Mouse (Mus musculus) hindbrain, postnatal 0 days (tissue): ENCODE results near the gene Slc37a3. TPM values are rescaled to one million over a fixed set of nuclear protein-coding genes. Genes with fewer than 3 reads are reported as not detected.
A peak's percentile ranks its signal among the peaks of the same experiment; 100 is the strongest.

Source experiments
- ATAC-seq: fragments of 200-750 bp; cut with Nextera tagmentation; 2 replicates; pipeline ENCODE4 v1.8.0; 2017; ENCODE audit warnings: mild to moderate bottlenecking, moderate TSS enrichment, moderate library complexity
- DNase-seq: peaks from one replicate; pipeline ENCODE4 v3.0.0-alpha.2; 2015; ENCODE audit warnings: low spot score
- H3K27ac ChIP-seq: fragments of 300-500 bp; sonication (generic); 2 replicates; pipeline ENCODE4 v1.5.1; 2014; ENCODE audit warnings: mild to moderate bottlenecking
- H3K27me3 ChIP-seq: fragments of 300-500 bp; sonication (generic); 2 replicates; pipeline ENCODE4 v1.6.1; 2014; ENCODE audit warnings: low read length, mixed read lengths; ENCODE audit not compliant: insufficient read depth
- H3K36me3 ChIP-seq: fragments of 300-500 bp; sonication (generic); 2 replicates; pipeline ENCODE4 v1.6.1; 2014; ENCODE audit warnings: low read length, mixed read lengths; ENCODE audit not compliant: insufficient read depth
- H3K4me1 ChIP-seq: fragments of 300-500 bp; sonication (generic); 2 replicates; pipeline ENCODE4 v1.6.1; 2014; ENCODE audit warnings: antibody characterized with exemption, low read length, mixed read lengths; ENCODE audit not compliant: insufficient read depth
- H3K4me2 ChIP-seq: fragments of 300-500 bp; sonication (generic); 2 replicates; pipeline ENCODE4 v1.6.1; 2014; ENCODE audit warnings: low read depth, mild to moderate bottlenecking, low read length, moderate library complexity, mixed read lengths
- H3K4me3 ChIP-seq: fragments of 300-500 bp; sonication (generic); 2 replicates; pipeline ENCODE4 v1.5.1; 2014; ENCODE audit warnings: low read length
- H3K9ac ChIP-seq: fragments of 300-500 bp; sonication (generic); replicated peaks from 2 replicates; pipeline ENCODE4 v1.6.1; 2014; ENCODE audit warnings: mild to moderate bottlenecking, low read length, moderate library complexity, mixed read lengths
- H3K9me3 ChIP-seq: fragments of 300-500 bp; sonication (generic); 2 replicates; pipeline ENCODE4 v1.6.1; 2016; ENCODE audit warnings: low read length, mixed read lengths
- CTCF ChIP-seq: IDR thresholded peaks from 2 replicates; pipeline ENCODE4 v1.5.1; 2016; ENCODE audit warnings: antibody characterized with exemption, control low read depth, low read depth
- WGBS: fragments of 180-500 bp; shearing (Covaris S2); extraction: QIAGEN DNeasy Blood & Tissue Kit; methylation state at CpG from one replicate; pipeline ENCODE4 v1.1.7; 2014; 5-methylcytosine and 5-hydroxymethylcytosine counted together
- polyA plus RNA-seq: library from polyadenylated mRNA; unstranded; fragments of >200 nt; fragmentation: Nextera tagmentation; extraction: Ambion mirVana; gene quantifications from 2 replicates; pipeline ENCODE4 v1.2.1, GENCODE M21; 2015
- total RNA-seq: library from RNA; depleted of rRNA; stranded (reverse); fragments of >200 nt; gene quantifications from 2 replicates; pipeline ENCODE4 v1.2.3, GENCODE M21; 2014

Slc37a3 gene
- total and polyA plus RNA-seq, 2 experiments from 2014 or later = 45.6 to 48.2 TPM

GRCm38 (mm10) chr6:39317854-39318630 is 59.4 kb downstream of the Slc37a3 start:
- 77% methylated on average over 10 of the region's 10 CpGs for WGBS
- no peaks in the 10 kb centered on the region for H3K9me3 ChIP-seq
- H3K4me2 ChIP-seq = no peak overlapping the region
- H3K4me3 ChIP-seq = no peak overlapping the region
- DNase-seq (no peak), ATAC-seq (no peak)
- no peak overlapping the region for H3K27ac ChIP-seq
- H3K36me3 ChIP-seq = no peaks in the 10 kb centered on the region
- no peak overlapping the region for H3K9ac ChIP-seq
- no peaks in the 10 kb centered on the region for H3K27me3 ChIP-seq
- TF ChIP-seq CTCF = no peak
- H3K4me1 ChIP-seq = no peaks in the 10 kb centered on the region; the same call in 1 of the 2 replicates

GRCm38 (mm10) chr6:39316089-39316488 is 61.4 kb downstream of the Slc37a3 start:
- Histone ChIP-seq H3K9me3 (no peaks in the 10 kb centered on the region), H3K36me3 (no peaks in the 10 kb centered on the region), H3K27ac (no peak overlapping the region), H3K4me3 (no peak overlapping the region), H3K9ac (no peak overlapping the region), H3K4me1 (no peaks in the 10 kb centered on the region; the same call in 1 of the 2 replicates), H3K4me2 (no peak overlapping the region), H3K27me3 (no peaks in the 10 kb centered on the region)
- ATAC-seq = no peak
- TF ChIP-seq CTCF = no peak
- WGBS = 92% methylated on average over 5 of the region's 6 CpGs
- DNase-seq = no peak

- ATAC-seq = no peak
- Histone ChIP-seq H3K4me3 (no peak overlapping the region), H3K27me3 (no peaks in the 10 kb centered on the region), H3K27ac (no peak overlapping the region), H3K9me3 (no peaks in the 10 kb centered on the region), H3K36me3 (no peaks in the 10 kb centered on the region), H3K4me1 (no peaks in the 10 kb centered on the region; the same call in 1 of the 2 replicates), H3K9ac (no peak overlapping the region), H3K4me2 (no peak overlapping the region)
- 91% methylated on average over 12 of the region's 12 CpGs for WGBS
- DNase-seq = no peak
- TF ChIP-seq CTCF = no peak
These were observed 63.0 kb downstream of the Slc37a3 start for GRCm38 (mm10) chr6:39314461-39314860.

- WGBS = 93% methylated on average over 3 of the region's 3 CpGs
- DNase-seq (no peak), ATAC-seq (no peak)
- H3K9me3 ChIP-seq = no peaks in the 10 kb centered on the region
- no peak overlapping the region for H3K4me2 ChIP-seq
- H3K4me1 ChIP-seq = no peaks in the 10 kb centered on the region
- H3K9ac ChIP-seq = no peak overlapping the region
- H3K27me3 ChIP-seq = no peaks in the 10 kb centered on the region
- H3K27ac ChIP-seq = no peak overlapping the region
- TF ChIP-seq CTCF = no peak
- no peaks in the 10 kb centered on the region for H3K36me3 ChIP-seq
- no peak overlapping the region for H3K4me3 ChIP-seq
These were observed 65.7 kb downstream of the Slc37a3 start for GRCm38 (mm10) chr6:39311786-39312185.

- WGBS = 12% methylated on average over 6 of the region's 6 CpGs
- no peak overlapping the region for H3K4me3 ChIP-seq
- H3K4me1 ChIP-seq = no peaks in the 10 kb centered on the region
- no peaks in the 10 kb centered on the region for H3K27me3 ChIP-seq
- H3K27ac ChIP-seq = peak overlapping the region; percentile 57; the same call in 1 of the 2 replicates
- no peak for ATAC-seq
- H3K9ac ChIP-seq = no peak overlapping the region
- no peaks in the 10 kb centered on the region for H3K9me3 ChIP-seq
- no peaks in the 10 kb centered on the region for H3K36me3 ChIP-seq
- peak; percentile 39 for DNase-seq
- no peak overlapping the region for H3K4me2 ChIP-seq
- no peak for TF ChIP-seq CTCF
These were observed 73.1 kb downstream of the Slc37a3 start for GRCm38 (mm10) chr6:39304371-39304874.

- H3K4me2 ChIP-seq = no peak overlapping the region
- H3K4me3 ChIP-seq = no peak overlapping the region
- H3K27ac ChIP-seq = no peak overlapping the region
- H3K36me3 ChIP-seq = no peaks in the 10 kb centered on the region
- no peak for ATAC-seq
- TF ChIP-seq CTCF = no peak
- H3K27me3 ChIP-seq = no peaks in the 10 kb centered on the region
- no peak for DNase-seq
- H3K4me1 ChIP-seq = no peaks in the 10 kb centered on the region
- H3K9me3 ChIP-seq = no peaks in the 10 kb centered on the region
- no peak overlapping the region for H3K9ac ChIP-seq
- WGBS = 87% methylated on average over 3 of the region's 3 CpGs
These were observed 76.0 kb downstream of the Slc37a3 start for GRCm38 (mm10) chr6:39301484-39301883.

- no peak overlapping the region for H3K9ac ChIP-seq
- 96% methylated on average over 6 of the region's 6 CpGs for WGBS
- no peaks in the 10 kb centered on the region for H3K4me1 ChIP-seq
- no peak overlapping the region for H3K4me3 ChIP-seq
- TF ChIP-seq CTCF = no peak
- ATAC-seq (no peak), DNase-seq (no peak)
- H3K9me3 ChIP-seq = no peaks in the 10 kb centered on the region
- no peak overlapping the region for H3K4me2 ChIP-seq
- no peak overlapping the region for H3K27ac ChIP-seq
- H3K36me3 ChIP-seq = no peaks in the 10 kb centered on the region
- no peaks in the 10 kb centered on the region for H3K27me3 ChIP-seq
These were observed 80.4 kb downstream of the Slc37a3 start for GRCm38 (mm10) chr6:39297079-39297478.
